Mouse (Mus musculus): ENCODE data around the gene Ccr7. TPM values are rescaled to one million over a fixed set of nuclear protein-coding genes. Genes with fewer than 3 reads are reported as not detected.

Ccr7 gene
- polyA plus RNA-seq, 1 experiment: 2.0 TPM

- Histone ChIP-seq H3K4me3 (ENCODE audit: control insufficient read depth, low read depth, low read length) (no peak overlapping the region), H3K4me1 (ENCODE audit: control insufficient read depth, insufficient read depth, low read length) (no peaks in the 10 kb centered on the region), H3K27me3 (ENCODE audit: control insufficient read depth, insufficient read depth, low read length) (no peaks in the 10 kb centered on the region), H3K27ac (ENCODE audit: control insufficient read depth, insufficient read depth, low read depth, low read length) (no peak overlapping the region), H3K36me3 (ENCODE audit: control insufficient read depth, insufficient read depth, low read length) (no peaks in the 10 kb centered on the region)
- TF ChIP-seq POLR2A (IDR thresholded peaks at IDR 0.05; ENCODE audit: control insufficient read depth, low read depth, low read length) (no peak), CTCF (IDR thresholded peaks at IDR 0.05; ENCODE audit: control insufficient read depth, insufficient read depth, insufficient replicate concordance, low read depth, low read length) (no peak)
Observed at GRCm38 (mm10) chr11:99177054-99177924, 22.4 kb upstream of the Ccr7 start.

- H3K36me3 ChIP-seq (ENCODE audit: control insufficient read depth, insufficient read depth, low read length): no peaks in the 10 kb centered on the region
- TF ChIP-seq CTCF (IDR thresholded peaks at IDR 0.05; ENCODE audit: control insufficient read depth, insufficient read depth, insufficient replicate concordance, low read depth, low read length) (no peak), POLR2A (IDR thresholded peaks at IDR 0.05; ENCODE audit: control insufficient read depth, low read depth, low read length) (no peak)
- H3K27ac ChIP-seq (ENCODE audit: control insufficient read depth, insufficient read depth, low read depth, low read length): no peak overlapping the region
- no peaks in the 10 kb centered on the region; the same call in 1 of the 2 replicates for H3K4me1 ChIP-seq (ENCODE audit: control insufficient read depth, insufficient read depth, low read length)
- H3K27me3 ChIP-seq (ENCODE audit: control insufficient read depth, insufficient read depth, low read length): no peaks in the 10 kb centered on the region
- no peak overlapping the region for H3K4me3 ChIP-seq (ENCODE audit: control insufficient read depth, low read depth, low read length)
Observed at GRCm38 (mm10) chr11:99172002-99172401, 17.1 kb upstream of the Ccr7 start.

- Histone ChIP-seq H3K27ac (ENCODE audit: control insufficient read depth, insufficient read depth, low read depth, low read length) (no peak overlapping the region), H3K4me1 (ENCODE audit: control insufficient read depth, insufficient read depth, low read length) (no peaks in the 10 kb centered on the region; the same call in 1 of the 2 replicates), H3K27me3 (ENCODE audit: control insufficient read depth, insufficient read depth, low read length) (no peaks in the 10 kb centered on the region), H3K36me3 (ENCODE audit: control insufficient read depth, insufficient read depth, low read length) (no peaks in the 10 kb centered on the region), H3K4me3 (ENCODE audit: control insufficient read depth, low read depth, low read length) (no peak overlapping the region)
- TF ChIP-seq POLR2A (IDR thresholded peaks at IDR 0.05; ENCODE audit: control insufficient read depth, low read depth, low read length) (no peak), CTCF (IDR thresholded peaks at IDR 0.05; ENCODE audit: control insufficient read depth, insufficient read depth, insufficient replicate concordance, low read depth, low read length) (no peak)
Observed at GRCm38 (mm10) chr11:99171442-99171841, 16.6 kb upstream of the Ccr7 start.

GRCm38 (mm10) chr11:99170547-99171267 lies 15.8 kb upstream of the Ccr7 start:
- H3K27me3 ChIP-seq (ENCODE audit: control insufficient read depth, insufficient read depth, low read length): no peaks in the 10 kb centered on the region
- TF ChIP-seq POLR2A (IDR thresholded peaks at IDR 0.05; ENCODE audit: control insufficient read depth, low read depth, low read length): no peak
- TF ChIP-seq CTCF (IDR thresholded peaks at IDR 0.05; ENCODE audit: control insufficient read depth, insufficient read depth, insufficient replicate concordance, low read depth, low read length): no peak
- no peak overlapping the region for H3K27ac ChIP-seq (ENCODE audit: control insufficient read depth, insufficient read depth, low read depth, low read length)
- H3K4me1 ChIP-seq (ENCODE audit: control insufficient read depth, insufficient read depth, low read length): no peaks in the 10 kb centered on the region; the same call in 1 of the 2 replicates
- H3K36me3 ChIP-seq (ENCODE audit: control insufficient read depth, insufficient read depth, low read length): no peaks in the 10 kb centered on the region
- H3K4me3 ChIP-seq (ENCODE audit: control insufficient read depth, low read depth, low read length): no peak overlapping the region

GRCm38 (mm10) chr11:99170005-99170404 lies 15.1 kb upstream of the Ccr7 start:
- Histone ChIP-seq H3K27me3 (ENCODE audit: control insufficient read depth, insufficient read depth, low read length) (no peaks in the 10 kb centered on the region), H3K36me3 (ENCODE audit: control insufficient read depth, insufficient read depth, low read length) (no peaks in the 10 kb centered on the region), H3K27ac (ENCODE audit: control insufficient read depth, insufficient read depth, low read depth, low read length) (no peak overlapping the region), H3K4me3 (ENCODE audit: control insufficient read depth, low read depth, low read length) (no peak overlapping the region), H3K4me1 (ENCODE audit: control insufficient read depth, insufficient read depth, low read length) (no peaks in the 10 kb centered on the region; the same call in 1 of the 2 replicates)
- TF ChIP-seq CTCF (IDR thresholded peaks at IDR 0.05; ENCODE audit: control insufficient read depth, insufficient read depth, insufficient replicate concordance, low read depth, low read length) (no peak), POLR2A (IDR thresholded peaks at IDR 0.05; ENCODE audit: control insufficient read depth, low read depth, low read length) (no peak)

GRCm38 (mm10) chr11:99169438-99169837 lies 14.6 kb upstream of the Ccr7 start:
- H3K36me3 ChIP-seq (ENCODE audit: control insufficient read depth, insufficient read depth, low read length): no peaks in the 10 kb centered on the region
- TF ChIP-seq POLR2A (IDR thresholded peaks at IDR 0.05; ENCODE audit: control insufficient read depth, low read depth, low read length): no peak
- TF ChIP-seq CTCF (IDR thresholded peaks at IDR 0.05; ENCODE audit: control insufficient read depth, insufficient read depth, insufficient replicate concordance, low read depth, low read length): no peak
- H3K27ac ChIP-seq (ENCODE audit: control insufficient read depth, insufficient read depth, low read depth, low read length): no peak overlapping the region
- no peaks in the 10 kb centered on the region; the same call in 1 of the 2 replicates for H3K4me1 ChIP-seq (ENCODE audit: control insufficient read depth, insufficient read depth, low read length)
- H3K4me3 ChIP-seq (ENCODE audit: control insufficient read depth, low read depth, low read length): no peak overlapping the region
- no peaks in the 10 kb centered on the region for H3K27me3 ChIP-seq (ENCODE audit: control insufficient read depth, insufficient read depth, low read length)

- no peak overlapping the region for H3K4me3 ChIP-seq (ENCODE audit: control insufficient read depth, low read depth, low read length)
- H3K4me1 ChIP-seq (ENCODE audit: control insufficient read depth, insufficient read depth, low read length): no peaks in the 10 kb centered on the region; the same call in 1 of the 2 replicates
- no peaks in the 10 kb centered on the region for H3K27me3 ChIP-seq (ENCODE audit: control insufficient read depth, insufficient read depth, low read length)
- H3K36me3 ChIP-seq (ENCODE audit: control insufficient read depth, insufficient read depth, low read length): no peaks in the 10 kb centered on the region
- H3K27ac ChIP-seq (ENCODE audit: control insufficient read depth, insufficient read depth, low read depth, low read length): no peak overlapping the region
- no peak for TF ChIP-seq POLR2A (IDR thresholded peaks at IDR 0.05; ENCODE audit: control insufficient read depth, low read depth, low read length)
- no peak for TF ChIP-seq CTCF (IDR thresholded peaks at IDR 0.05; ENCODE audit: control insufficient read depth, insufficient read depth, insufficient replicate concordance, low read depth, low read length)
Observed at GRCm38 (mm10) chr11:99168030-99168474, 13.2 kb upstream of the Ccr7 start.
